21 mouse cellular contexts compared by ENCODE assay signal in genomic region chr7:44460767-44461502, GRCm38 (mm10). TPM values are rescaled to one million over a fixed set of nuclear protein-coding genes. Genes with fewer than 3 reads are reported as not detected.
A peak's percentile ranks its signal among the peaks of the same experiment; 100 is the strongest.
DNase-seq lines count a peak whose midpoint lies in the region; ATAC-seq and TF ChIP-seq lines count a peak whose summit lies in the region.
"Had no signal": no experiment of that assay in that cellular context is flagged by ENCODE, and none has a peak within 500 bp of the region (broad histone marks: within the 10 kb centered on the region; RNA-seq: fewer than 3 reads in every experiment).

No protein-coding gene starts in this region.

- no peak for ATAC-seq in cerebellum, adult (ENCODE audit: insufficient number of reproducible peaks, low FRiP score, low TSS enrichment)
- ATAC-seq in activated CD4-positive, CD25-positive, alpha-beta regulatory T cell, adult 4 months, result no peak
- ATAC-seq: intestine, embryonic 15.5 days; lung, postnatal 0 days; midbrain, embryonic 15.5 days had no signal

- no peak for TF ChIP-seq POLR2A in cerebellum, adult 2 months (IDR thresholded peaks at IDR 0.05; ENCODE audit: borderline replicate concordance, insufficient read depth, low read length)

- H3K4me3 ChIP-seq in cerebellum, adult 2 months (replicated peaks; ENCODE audit: insufficient read depth, low read depth, low read length), result no peak overlapping the region
- H3K4me3 ChIP-seq: intestine, embryonic 15.5 days; midbrain, embryonic 15.5 days; myocyte had no signal

- peak overlapping the region; percentile 39 for H3K27ac ChIP-seq in cerebellum, adult 2 months (ENCODE audit: insufficient read depth, low read length)
- H3K27ac ChIP-seq: hindbrain, embryonic 14.5 days; intestine, embryonic 15.5 days; liver, embryonic 14.5 days; midbrain, embryonic 15.5 days had no signal

- 55% methylated on average over 31 of the region's 31 CpGs for WGBS in cerebellum, adult 2 months

- peak; percentile 45 to 56 for DNase-seq in cerebellum, adult 2 months
- peak; percentile 12 to 16 for DNase-seq in left cerebral cortex, adult 8-10 months (ENCODE audit: low spot score in 2 of 2)
- DNase-seq in left cerebral cortex, adult 18-20 months (ENCODE audit: low spot score in 2 of 2), result no peak
- peak; percentile 5 for DNase-seq in thymus, postnatal 4 days
- DNase-seq in thymus, adult 18-20 months, result no peak
- DNase-seq in testis, postnatal 10 days (ENCODE audit: low spot score), result peak; percentile 40
- DNase-seq: adrenal gland, adult 8-10 months; kidney, postnatal 36 days; thymus, postnatal 25 days had no signal

- peaks cover 47% of the 10 kb centered on the region for H3K4me1 ChIP-seq in cerebellum, adult 2 months (ENCODE audit: control insufficient read depth, insufficient read depth, low read length)

- H3K27me3 ChIP-seq in cerebellum, adult 2 months (ENCODE audit: control insufficient read depth, insufficient read depth, low read length), result no peaks in the 10 kb centered on the region
- H3K27me3 ChIP-seq: midbrain, embryonic 15.5 days had no signal

- no peak for TF ChIP-seq CTCF in cerebellum, adult 2 months (IDR thresholded peaks at IDR 0.05; ENCODE audit: borderline replicate concordance, insufficient read depth, low read depth, low read length)

RNA-seq across cellular contexts. Expression of gene Aspdh, which starts 4.3 kb away (rescaled TPM):
- polyA plus RNA-seq in cerebellum, adult 2 months (2012; rRNA removed), result 9.3 and 10.2 TPM in 2 replicates
- total RNA-seq in left cerebral cortex, adult 8-10 months (2022), result 1 to 10 TPM; 5.2 to 9.7 (median 6.4) TPM
- total RNA-seq in left cerebral cortex, adult 18-20 months (2021), result 1 to 10 TPM; 5.0 to 5.6 TPM
- polyA plus RNA-seq in activated CD4-positive, CD25-positive, alpha-beta regulatory T cell, adult 4 months (2017; shearing (Covaris generic)), result not detected
- total RNA-seq: CH12.LX; gastrocnemius, adult 18-20 months; megakaryocyte, adult 5-6 weeks had no signal
- polyA plus RNA-seq: limb, embryonic 11.5 days; lung, postnatal 0 days; myocyte had no signal

RNA-seq across cellular contexts. Expression of gene Josd2, which starts 6.8 kb away (rescaled TPM):
- polyA plus RNA-seq in cerebellum, adult 2 months (2012; rRNA removed), result 273 and 294 TPM in 2 replicates
- total RNA-seq in left cerebral cortex, adult 8-10 months (2022), result 10 to 100 TPM; 84.0 to 90.6 (median 87.5) TPM
- total RNA-seq in left cerebral cortex, adult 18-20 months (2021), result 10 to 100 TPM; 76.7 to 77.9 TPM
- polyA plus RNA-seq in activated CD4-positive, CD25-positive, alpha-beta regulatory T cell, adult 4 months (2017; shearing (Covaris generic)), result 10 to 100 TPM; 39.9 to 67.9 TPM

RNA-seq across cellular contexts. Expression of gene Lrrc4b, which starts 32.1 kb away (rescaled TPM):
- 190 and 214 TPM in 2 replicates for polyA plus RNA-seq in cerebellum, adult 2 months (2012; rRNA removed)
- 100 to 1,000 TPM; 272 to 301 (median 284) TPM for total RNA-seq in left cerebral cortex, adult 8-10 months (2022)
- 100 to 1,000 TPM; 284 to 289 TPM for total RNA-seq in left cerebral cortex, adult 18-20 months (2021)
- not detected for polyA plus RNA-seq in activated CD4-positive, CD25-positive, alpha-beta regulatory T cell, adult 4 months (2017; shearing (Covaris generic))
- total RNA-seq: megakaryocyte, adult 5-6 weeks had no signal
- polyA plus RNA-seq: myocyte had no signal

RNA-seq across cellular contexts. Expression of gene Emc10, which starts 35.4 kb away (rescaled TPM):
- polyA plus RNA-seq in cerebellum, adult 2 months (2012; rRNA removed), result 302 and 309 TPM in 2 replicates
- total RNA-seq in left cerebral cortex, adult 8-10 months (2022), result 100 to 1,000 TPM; 186 to 208 (median 193) TPM
- 100 to 1,000 TPM; 206 to 210 TPM for total RNA-seq in left cerebral cortex, adult 18-20 months (2021)
- 10 to 100 TPM; 23.7 to 25.6 TPM for polyA plus RNA-seq in activated CD4-positive, CD25-positive, alpha-beta regulatory T cell, adult 4 months (2017; shearing (Covaris generic))

RNA-seq across cellular contexts. Expression of gene Fam71e1, which starts 35.4 kb away (rescaled TPM):
- 32.6 and 34.0 TPM in 2 replicates for polyA plus RNA-seq in cerebellum, adult 2 months (2012; rRNA removed)
- total RNA-seq in left cerebral cortex, adult 8-10 months (2022), result 10 to 100 TPM; 19.7 to 22.5 (median 20.8) TPM
- total RNA-seq in left cerebral cortex, adult 18-20 months (2021), result 10 to 100 TPM; 15.1 to 15.5 TPM
- 1 to 10 TPM; 3.3 to 4.0 TPM for polyA plus RNA-seq in activated CD4-positive, CD25-positive, alpha-beta regulatory T cell, adult 4 months (2017; shearing (Covaris generic))

Comparison
In these comparisons a context has a peak if more than half of its experiments do, and no peak if none do; other contexts are left out.
1. DNase-seq: peak in cerebellum, adult 2 months (2 of 2), left cerebral cortex, adult 8-10 months (2 of 2), thymus, postnatal 4 days (single experiment) and testis, postnatal 10 days (single experiment); none in left cerebral cortex, adult 18-20 months (0 of 2) and thymus, adult 18-20 months (0 of 2).